Mouse (Mus musculus): Measurements from ENCODE around the gene Hoxd11. TPM values are rescaled to one million over a fixed set of nuclear protein-coding genes. Genes with fewer than 3 reads are reported as not detected.

The Hoxd11 gene
- total and polyA plus RNA-seq, 2 experiments from 2014 or later = 0.11 TPM; not detected in 1

DNA sequence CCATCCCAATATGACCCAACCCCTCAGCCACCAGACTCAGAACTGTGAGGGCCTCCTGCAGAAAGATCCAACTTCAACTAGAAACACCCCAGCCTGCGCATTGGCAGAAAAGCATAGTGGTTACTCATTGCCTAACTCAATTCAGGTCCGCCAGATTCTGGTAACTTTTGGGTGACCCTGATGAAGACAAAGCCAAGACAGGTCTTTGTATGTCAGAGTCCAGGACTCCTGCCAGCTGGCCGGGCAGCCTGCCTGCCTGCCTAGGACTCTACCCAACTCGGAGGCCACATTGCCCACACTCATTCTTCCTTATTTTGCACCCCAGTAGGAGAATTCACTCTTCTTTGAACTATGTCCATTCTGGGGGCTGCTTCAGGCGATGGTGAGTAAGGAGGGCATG, 47.2 kb downstream of the Hoxd11 start, which contains the start of gene Gm28230:
TSS of gene Gm28230 (plus strand) at position 178 of the 400 bp plus-strand sequence.
- Histone ChIP-seq H3K27ac (ENCODE audit: low read depth) (no peak within 1 kb of the TSS), H3K4me3 (ENCODE audit: low read depth, low read length) (peak within 1 kb of the TSS; percentile 21), H3K36me3 (replicated peaks; ENCODE audit: control insufficient read depth, insufficient read depth, low read length) (no peaks in the 10 kb centered on the region), H3K4me2 (ENCODE audit: low read depth, low read length) (peak within 1 kb of the TSS; percentile 50), H3K9ac (replicated peaks; ENCODE audit: low read depth, low read length) (no peak within 1 kb of the TSS), H3K9me3 (replicated peaks; ENCODE audit: control insufficient read depth, low read length) (no peaks in the 10 kb centered on the region), H3K4me1 (ENCODE audit: control insufficient read depth, insufficient read depth) (no peaks in the 10 kb centered on the region), H3K27me3 (ENCODE audit: control insufficient read depth, insufficient read depth, low read length) (peaks cover 99% of the 10 kb centered on the region)
- 8% methylated on average over 5 of the region's 5 CpGs for WGBS
- TF ChIP-seq EP300 (IDR thresholded peaks at IDR 0.05; ENCODE audit: low read depth) = no peak
- no peak for TF ChIP-seq CTCF (IDR thresholded peaks at IDR 0.05; ENCODE audit: low read depth)
- DNase-seq (ENCODE audit: low spot score) = no peak
- ATAC-seq (ENCODE audit: insufficient read depth, low read depth) = no peak

DNA sequence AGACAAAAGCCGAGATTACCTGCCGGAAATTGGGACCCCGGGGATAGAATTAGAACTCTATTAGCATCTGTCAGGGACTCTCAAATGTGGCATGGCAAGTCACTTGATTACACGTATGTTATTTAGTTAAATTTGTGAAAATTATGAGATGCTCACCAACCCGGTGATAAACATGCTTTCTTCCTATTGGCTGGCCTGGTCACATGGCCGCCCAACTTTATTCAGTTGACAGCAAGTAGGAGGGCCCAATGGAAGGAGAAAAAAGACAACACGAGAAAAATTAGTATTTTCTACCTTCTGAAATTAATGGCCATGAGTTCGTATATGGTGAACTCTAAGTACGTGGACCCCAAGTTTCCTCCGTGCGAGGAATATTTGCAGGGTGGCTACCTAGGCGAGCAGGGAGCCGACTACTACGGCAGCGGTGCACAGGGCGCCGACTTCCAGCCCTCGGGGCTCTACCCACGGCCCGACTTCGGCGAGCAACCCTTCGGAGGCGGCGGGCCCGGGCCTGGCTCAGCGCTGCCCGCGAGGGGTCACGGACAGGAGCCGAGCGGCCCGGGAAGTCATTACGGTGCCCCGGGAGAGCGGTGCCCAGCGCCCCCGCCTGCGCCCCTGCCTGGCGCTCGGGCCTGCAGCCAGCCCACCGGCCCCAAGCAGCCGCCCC, 47.7 kb downstream of the Hoxd11 start:
- H3K9ac ChIP-seq (replicated peaks; ENCODE audit: low read depth, low read length) = no peak overlapping the region
- no peaks in the 10 kb centered on the region for H3K36me3 ChIP-seq (replicated peaks; ENCODE audit: control insufficient read depth, insufficient read depth, low read length)
- H3K4me1 ChIP-seq (ENCODE audit: control insufficient read depth, insufficient read depth) = no peaks in the 10 kb centered on the region
- TF ChIP-seq EP300 (IDR thresholded peaks at IDR 0.05; ENCODE audit: low read depth) = no peak
- no peak for TF ChIP-seq CTCF (IDR thresholded peaks at IDR 0.05; ENCODE audit: low read depth)
- 3% methylated on average over 43 of the region's 43 CpGs for WGBS
- ATAC-seq (ENCODE audit: insufficient read depth, low read depth) (no peak), DNase-seq (ENCODE audit: low spot score) (no peak)
- H3K9me3 ChIP-seq (replicated peaks; ENCODE audit: control insufficient read depth, low read length) = no peaks in the 10 kb centered on the region
- H3K27ac ChIP-seq (ENCODE audit: low read depth) = no peak overlapping the region
- peak overlapping the region; percentile 50 for H3K4me2 ChIP-seq (ENCODE audit: low read depth, low read length)
- peaks cover 99% of the 10 kb centered on the region for H3K27me3 ChIP-seq (ENCODE audit: control insufficient read depth, insufficient read depth, low read length)
- H3K4me3 ChIP-seq (ENCODE audit: low read depth, low read length) = peak overlapping the region; percentile 21

GRCm38 (mm10) chr2:74727640-74728302, 48.4 kb downstream of the Hoxd11 start:
- Histone ChIP-seq H3K9me3 (replicated peaks; ENCODE audit: control insufficient read depth, low read length) (no peaks in the 10 kb centered on the region), H3K36me3 (replicated peaks; ENCODE audit: control insufficient read depth, insufficient read depth, low read length) (no peaks in the 10 kb centered on the region), H3K4me2 (ENCODE audit: low read depth, low read length) (peak overlapping the region; percentile 50), H3K27me3 (ENCODE audit: control insufficient read depth, insufficient read depth, low read length) (peaks cover 99% of the 10 kb centered on the region), H3K4me3 (ENCODE audit: low read depth, low read length) (peak overlapping the region; percentile 21), H3K9ac (replicated peaks; ENCODE audit: low read depth, low read length) (no peak overlapping the region), H3K27ac (ENCODE audit: low read depth) (no peak overlapping the region), H3K4me1 (ENCODE audit: control insufficient read depth, insufficient read depth) (no peaks in the 10 kb centered on the region)
- TF ChIP-seq EP300 (IDR thresholded peaks at IDR 0.05; ENCODE audit: low read depth) (no peak), CTCF (IDR thresholded peaks at IDR 0.05; ENCODE audit: low read depth) (no peak)
- 2% methylated on average over 24 of the region's 25 CpGs for WGBS
- ATAC-seq (ENCODE audit: insufficient read depth, low read depth) (no peak), DNase-seq (ENCODE audit: low spot score) (no peak)

DNA sequence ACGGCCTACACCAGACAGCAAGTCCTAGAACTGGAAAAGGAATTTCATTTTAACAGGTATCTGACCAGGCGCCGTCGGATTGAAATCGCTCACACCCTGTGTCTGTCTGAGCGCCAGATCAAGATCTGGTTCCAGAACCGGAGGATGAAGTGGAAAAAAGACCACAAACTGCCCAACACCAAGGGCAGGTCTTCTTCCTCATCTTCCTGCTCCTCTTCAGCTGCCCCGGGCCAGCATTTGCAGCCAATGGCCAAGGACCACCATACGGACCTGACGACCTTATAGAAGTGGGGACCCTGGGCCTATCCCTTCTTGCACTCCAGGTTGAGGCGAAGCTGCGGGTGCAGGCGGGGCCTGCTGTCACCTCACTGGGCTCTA, 48.9 kb downstream of the Hoxd11 start:
- Histone ChIP-seq H3K9me3 (replicated peaks; ENCODE audit: control insufficient read depth, low read length) (no peaks in the 10 kb centered on the region), H3K27me3 (ENCODE audit: control insufficient read depth, insufficient read depth, low read length) (peaks cover 98% of the 10 kb centered on the region), H3K4me1 (ENCODE audit: control insufficient read depth, insufficient read depth) (no peaks in the 10 kb centered on the region), H3K9ac (replicated peaks; ENCODE audit: low read depth, low read length) (no peak overlapping the region), H3K4me3 (ENCODE audit: low read depth, low read length) (no peak overlapping the region), H3K4me2 (ENCODE audit: low read depth, low read length) (no peak overlapping the region), H3K36me3 (replicated peaks; ENCODE audit: control insufficient read depth, insufficient read depth, low read length) (no peaks in the 10 kb centered on the region), H3K27ac (ENCODE audit: low read depth) (no peak overlapping the region)
- 21% methylated on average over 13 of the region's 13 CpGs for WGBS
- ATAC-seq (ENCODE audit: insufficient read depth, low read depth) = no peak
- no peak for DNase-seq (ENCODE audit: low spot score)
- no peak for TF ChIP-seq CTCF (IDR thresholded peaks at IDR 0.05; ENCODE audit: low read depth)
- TF ChIP-seq EP300 (IDR thresholded peaks at IDR 0.05; ENCODE audit: low read depth) = no peak

DNA sequence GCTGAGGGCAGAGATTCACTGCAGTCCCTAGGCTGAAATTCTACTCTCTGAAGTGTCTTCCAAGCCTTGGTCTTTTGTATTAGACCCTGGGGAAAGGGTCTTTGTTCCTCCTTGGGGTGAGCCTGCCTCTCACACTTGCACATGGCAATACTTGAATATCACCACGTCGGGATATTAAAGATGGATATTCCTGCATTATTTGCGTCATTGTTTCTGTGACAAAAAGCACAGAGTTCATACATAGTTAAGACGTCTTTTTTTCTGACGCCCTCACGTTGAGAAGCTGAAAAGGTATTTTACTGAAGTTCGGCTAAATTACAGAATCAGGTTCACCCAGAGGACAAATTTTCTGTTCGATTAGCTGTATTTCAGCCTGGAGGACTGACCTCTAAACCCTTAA, 51.0 kb downstream of the Hoxd11 start:
- Histone ChIP-seq H3K4me2 (ENCODE audit: low read depth, low read length) (no peak overlapping the region), H3K4me3 (ENCODE audit: low read depth, low read length) (no peak overlapping the region), H3K9me3 (replicated peaks; ENCODE audit: control insufficient read depth, low read length) (no peaks in the 10 kb centered on the region), H3K9ac (replicated peaks; ENCODE audit: low read depth, low read length) (no peak overlapping the region), H3K27ac (ENCODE audit: low read depth) (no peak overlapping the region), H3K4me1 (ENCODE audit: control insufficient read depth, insufficient read depth) (no peaks in the 10 kb centered on the region), H3K27me3 (ENCODE audit: control insufficient read depth, insufficient read depth, low read length) (peaks cover 98% of the 10 kb centered on the region), H3K36me3 (replicated peaks; ENCODE audit: control insufficient read depth, insufficient read depth, low read length) (no peaks in the 10 kb centered on the region)
- no peak for ATAC-seq (ENCODE audit: insufficient read depth, low read depth)
- DNase-seq (ENCODE audit: low spot score) = no peak
- 13% methylated on average over 8 of the region's 8 CpGs for WGBS
- TF ChIP-seq CTCF (IDR thresholded peaks at IDR 0.05; ENCODE audit: low read depth) (no peak), EP300 (IDR thresholded peaks at IDR 0.05; ENCODE audit: low read depth) (no peak)
